Mouse (Mus musculus) bone marrow, adult 2 months (tissue): Measurements from ENCODE around the gene Cdc42bpa.

Experiments used
- CTCF ChIP-seq: fragments of 200-500 bp; IDR thresholded peaks from 2 replicates; pipeline ENCODE4 v1.5.1; 2011; ENCODE audit warnings: low read length, control low read depth; ENCODE audit not compliant: control insufficient read depth, insufficient read depth
- POLR2A ChIP-seq: fragments of 200-500 bp; IDR thresholded peaks from 2 replicates; pipeline ENCODE4 v1.6.1; 2011; ENCODE audit warnings: low read depth, mild to moderate bottlenecking, control low read depth, low read length, borderline replicate concordance; ENCODE audit not compliant: control insufficient read depth

DNA sequence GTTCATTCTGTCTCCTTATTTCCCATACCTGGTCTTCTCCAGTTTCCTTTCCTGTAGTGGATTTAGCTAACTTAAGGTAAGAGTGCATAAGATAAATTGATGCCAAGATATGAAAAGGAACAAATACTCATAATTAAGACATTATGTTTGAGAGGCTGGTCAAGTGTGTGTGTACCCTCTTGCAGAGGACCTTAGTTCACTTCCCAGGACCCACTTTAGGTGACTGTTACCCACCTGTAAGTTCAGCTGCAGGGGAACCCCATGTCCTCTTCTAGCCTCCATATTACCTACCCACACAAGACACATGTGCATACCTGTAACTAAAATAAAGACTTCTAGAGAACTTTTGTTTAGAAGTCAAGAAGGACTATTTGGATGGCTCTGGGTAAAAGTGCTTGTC is 84.9 kb downstream of the Cdc42bpa start:
- TF ChIP-seq CTCF (no peak), POLR2A (no peak)
